Mouse (Mus musculus): Measurements from ENCODE around the gene Babam2.

Babam2 gene

GRCm38 (mm10) chr5:31956336-31956735 is 258.9 kb downstream of the Babam2 start:
- WGBS = 94% methylated on average over 3 of the region's 3 CpGs

DNA sequence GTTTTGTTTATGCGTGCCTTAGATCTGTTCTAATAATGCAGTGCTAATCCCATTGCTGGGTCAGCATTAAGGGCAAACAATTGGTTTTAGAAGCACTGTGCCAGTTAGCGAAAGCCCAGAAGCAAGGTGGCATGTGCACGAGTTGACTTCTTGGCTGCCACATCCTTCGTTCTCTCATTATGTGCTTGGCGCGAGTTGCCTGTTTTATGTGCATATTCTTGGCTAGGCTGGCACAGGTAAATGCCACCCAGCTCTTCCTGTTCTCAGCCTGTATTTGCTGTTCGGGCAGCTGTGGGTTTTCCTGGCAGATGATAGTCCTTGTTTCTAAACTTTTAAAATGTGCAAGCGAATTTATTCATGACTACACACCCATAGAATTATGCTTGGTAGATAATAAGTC is 262.4 kb downstream of the Babam2 start:
- WGBS = 62% methylated on average over 8 of the region's 8 CpGs

GRCm38 (mm10) chr5:31961423-31961822 is 263.9 kb downstream of the Babam2 start:
- WGBS = 50% methylated on average over 2 of the region's 2 CpGs

GRCm38 (mm10) chr5:31962346-31962745 is 264.9 kb downstream of the Babam2 start:
- 91% methylated on average over 3 of the region's 3 CpGs for WGBS

GRCm38 (mm10) chr5:31963352-31963751 is 265.9 kb downstream of the Babam2 start:
- 92% methylated on average over 8 of the region's 8 CpGs for WGBS

- WGBS = 94% methylated on average over 2 of the region's 2 CpGs
Measured at GRCm38 (mm10) chr5:31963851-31964250, 266.4 kb downstream of the Babam2 start.

GRCm38 (mm10) chr5:31966741-31967140 is 269.3 kb downstream of the Babam2 start:
- 63% methylated on average over 5 of the region's 5 CpGs for WGBS

GRCm38 (mm10) chr5:31967526-31967925 is 270.0 kb downstream of the Babam2 start:
- 79% methylated on average over 4 of the region's 4 CpGs for WGBS

GRCm38 (mm10) chr5:31968046-31968506 is 270.6 kb downstream of the Babam2 start:
- whole genome bisulfite sequencing = 78% methylated on average over 6 of the region's 6 CpGs

DNA sequence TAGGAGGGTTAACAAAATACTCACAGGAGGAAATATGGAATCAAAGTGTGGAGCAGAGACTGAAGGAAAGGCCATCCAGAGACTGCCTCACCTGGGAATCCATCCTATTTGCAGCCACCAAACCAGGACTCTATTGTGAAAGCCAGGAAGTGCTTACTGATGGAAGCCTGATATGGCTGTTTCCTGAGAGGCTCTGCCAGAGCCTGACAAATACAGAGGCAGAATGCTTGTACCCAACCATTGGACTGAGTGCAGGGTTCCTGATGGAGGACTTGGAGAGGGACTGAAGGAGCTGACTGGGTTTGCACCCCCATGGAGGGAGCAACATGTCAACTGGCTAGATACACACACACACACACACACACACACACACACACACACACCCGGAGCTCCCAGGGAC is 274.9 kb downstream of the Babam2 start:
- 88% methylated on average over 1 of the region's 1 CpGs for WGBS

DNA sequence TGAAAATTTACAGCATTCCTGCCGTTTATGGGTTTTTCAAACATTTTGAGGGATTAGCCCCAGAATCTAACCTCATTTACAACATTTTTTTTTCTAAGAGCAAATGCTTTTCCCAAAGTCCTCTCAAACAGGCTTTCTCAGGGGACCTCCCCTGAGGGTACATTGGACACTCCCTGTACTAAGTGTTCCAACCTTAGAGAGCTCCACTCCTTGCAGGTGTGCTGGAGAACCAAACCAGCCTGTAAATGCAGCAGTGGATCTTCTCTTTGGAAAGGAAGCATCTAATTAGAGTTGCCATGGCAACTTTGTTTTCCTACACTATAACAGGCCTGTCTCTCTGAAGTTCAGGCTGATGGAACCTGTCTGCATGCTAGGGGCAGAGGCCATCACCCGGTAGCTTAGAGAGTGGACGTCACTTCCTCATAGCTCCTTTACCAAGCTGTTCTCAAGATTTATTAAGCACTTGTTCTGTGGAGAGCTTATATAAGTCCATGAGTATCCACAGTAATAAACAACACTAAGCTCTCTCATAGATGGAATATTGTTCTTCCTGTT is 277.2 kb downstream of the Babam2 start:
- WGBS = 55% methylated on average over 3 of the region's 3 CpGs

GRCm38 (mm10) chr5:31982061-31982460 is 284.6 kb downstream of the Babam2 start:
- WGBS = 92% methylated on average over 5 of the region's 5 CpGs

DNA sequence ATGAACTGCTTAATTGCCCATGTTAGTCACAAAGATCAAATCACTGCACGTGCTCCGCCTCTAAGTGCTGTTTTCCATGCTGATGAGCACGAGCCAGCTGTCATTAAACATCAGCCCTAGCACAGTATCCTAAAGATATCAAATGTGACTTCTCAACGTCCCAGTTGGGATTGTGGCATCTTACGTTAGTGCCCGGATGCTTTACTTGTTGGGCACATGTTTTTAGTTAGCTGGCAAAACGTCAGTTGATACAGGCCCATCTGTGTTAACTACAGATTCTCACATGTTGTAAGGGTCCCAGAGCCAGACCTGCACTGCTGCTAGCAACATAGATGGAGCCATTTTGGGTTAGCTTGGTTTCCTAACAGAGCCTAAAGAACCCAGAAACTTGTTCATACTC is 285.7 kb downstream of the Babam2 start:
- 87% methylated on average over 7 of the region's 7 CpGs for WGBS

DNA sequence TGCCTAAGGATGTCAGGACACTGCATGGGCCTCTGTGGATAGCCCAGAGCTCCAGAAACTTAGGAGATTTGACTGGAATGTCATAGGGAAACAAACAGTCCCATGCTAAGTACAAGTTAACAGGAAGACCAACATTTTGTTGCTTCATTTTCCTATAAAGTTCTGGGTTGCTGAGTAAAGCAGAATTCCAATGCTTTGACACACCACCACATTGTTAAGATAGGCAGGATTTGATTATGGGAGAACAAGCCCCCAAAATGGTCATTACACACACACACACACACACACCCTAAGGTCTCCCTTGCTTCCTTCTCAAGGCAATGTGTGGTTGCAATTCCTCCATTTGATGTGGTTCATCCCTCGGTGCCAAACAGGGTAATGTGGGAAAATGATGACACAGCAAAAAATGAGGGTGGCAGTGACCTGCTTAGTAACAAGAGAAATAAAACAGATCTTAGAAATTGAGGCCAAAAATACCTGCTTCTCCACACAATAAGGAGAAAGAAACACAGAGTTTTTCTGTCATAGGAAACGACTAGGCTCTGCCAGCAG is 286.4 kb downstream of the Babam2 start:
- 47% methylated on average over 2 of the region's 2 CpGs for WGBS

DNA sequence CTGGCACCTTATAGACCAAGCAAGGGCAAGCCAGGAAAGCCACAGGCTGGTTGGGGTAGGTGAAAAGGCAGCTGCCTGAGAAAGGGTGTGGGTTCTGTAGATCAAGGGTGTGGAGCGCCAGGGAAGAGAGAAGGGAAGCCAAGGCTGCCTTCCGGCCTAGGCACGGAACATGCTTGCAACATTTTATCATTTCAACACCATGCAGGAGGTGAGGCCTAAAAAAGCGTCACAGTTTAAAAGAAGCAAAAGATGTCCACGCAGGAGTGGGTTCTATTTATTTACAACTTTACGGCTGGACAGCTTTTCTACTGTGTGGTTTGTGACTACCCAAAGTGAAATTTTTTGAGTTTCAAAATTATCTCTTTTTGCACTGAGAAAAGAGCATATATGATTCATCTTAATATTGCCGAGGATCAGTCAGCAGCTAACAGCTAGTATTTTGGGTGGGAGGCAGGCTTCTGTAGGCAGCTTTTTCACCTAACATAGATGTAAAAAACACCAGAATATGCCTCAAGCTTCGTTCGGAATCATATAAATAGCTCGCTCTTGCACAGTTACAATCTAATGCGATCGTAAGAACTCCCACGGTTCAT is 287.0 kb downstream of the Babam2 start:
- 46% methylated on average over 13 of the region's 13 CpGs for WGBS

DNA sequence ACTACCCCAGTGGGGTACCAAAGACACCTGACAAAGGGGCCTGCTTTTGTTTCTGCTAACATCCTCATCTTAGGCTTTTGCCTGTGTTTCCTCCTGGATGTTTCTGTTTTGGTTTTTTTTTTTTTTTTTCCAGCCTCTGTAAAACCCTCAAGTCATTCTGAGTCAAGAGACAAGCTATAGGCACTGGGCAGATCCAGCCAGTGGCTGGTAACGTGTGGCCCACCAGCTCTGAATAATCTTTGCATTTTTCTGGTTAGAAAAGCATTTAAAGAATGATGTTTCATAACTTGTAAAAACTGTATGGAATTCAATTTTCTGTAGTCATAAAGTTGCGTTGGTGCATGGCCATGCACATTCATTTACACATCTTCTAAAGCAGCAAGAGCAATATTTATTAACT is 287.5 kb downstream of the Babam2 start:
- 57% methylated on average over 2 of the region's 2 CpGs for whole genome bisulfite sequencing

GRCm38 (mm10) chr5:31987541-31988307 is 290.2 kb downstream of the Babam2 start:
- 97% methylated on average over 11 of the region's 11 CpGs for WGBS

- WGBS = 88% methylated on average over 4 of the region's 4 CpGs
Measured at GRCm38 (mm10) chr5:31997189-31997954, 299.9 kb downstream of the Babam2 start.

- WGBS = 90% methylated on average over 2 of the region's 2 CpGs
Measured at GRCm38 (mm10) chr5:31998806-31999205, 301.3 kb downstream of the Babam2 start.

GRCm38 (mm10) chr5:32000076-32000475 is 302.6 kb downstream of the Babam2 start:
- WGBS = 86% methylated on average over 3 of the region's 3 CpGs

GRCm38 (mm10) chr5:32001266-32001665 is 303.8 kb downstream of the Babam2 start:
- WGBS = 94% methylated on average over 9 of the region's 9 CpGs

DNA sequence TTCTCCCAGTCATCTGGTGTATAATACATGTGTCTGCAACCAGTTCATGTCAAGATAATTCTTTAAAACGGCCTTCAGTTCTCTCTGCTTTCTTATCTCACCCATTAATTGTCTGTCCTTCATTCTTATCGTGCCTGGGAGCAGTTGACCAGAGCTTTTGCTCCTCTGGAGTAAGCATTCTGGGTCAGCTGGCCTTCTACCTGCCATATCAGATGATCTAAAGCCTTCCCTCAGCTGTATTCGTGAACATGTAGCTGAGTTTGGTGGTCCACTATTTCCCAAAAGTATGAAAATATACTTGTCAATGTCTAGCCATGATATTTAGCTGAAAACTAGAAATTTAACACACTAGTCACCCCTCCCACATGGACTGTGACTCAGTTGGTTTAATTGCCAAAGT is 304.3 kb downstream of the Babam2 start:
- 81% methylated on average over 3 of the region's 3 CpGs for WGBS
